Mouse (Mus musculus) limb, embryonic 11.5 days (tissue): ENCODE data around the gene Jsrp1. TPM values are rescaled to one million over a fixed set of nuclear protein-coding genes. Genes with fewer than 3 reads are reported as not detected.

Source experiments
- ATAC-seq: fragments of 200-750 bp; cut with Nextera tagmentation; 2 replicates; pipeline ENCODE4 v1.8.0; 2017; ENCODE audit warnings: low read depth; ENCODE audit not compliant: insufficient number of reproducible peaks, low FRiP score, low TSS enrichment
- DNase-seq: peaks from one replicate; pipeline ENCODE4 v3.0.0-alpha.2; 2015; ENCODE audit warnings: low spot score
- H3K27ac ChIP-seq: fragments of 300-500 bp; sonication (generic); replicated peaks from 2 replicates; pipeline ENCODE4 v1.5.1; 2014; ENCODE audit warnings: low read depth, mild to moderate bottlenecking, low read length
- H3K27me3 ChIP-seq: fragments of 300-500 bp; sonication (generic); 2 replicates; pipeline ENCODE4 v1.6.1; 2014; ENCODE audit warnings: mild to moderate bottlenecking, low read length, mixed read lengths; ENCODE audit not compliant: control insufficient read depth, insufficient read depth
- H3K36me3 ChIP-seq: fragments of 300-500 bp; sonication (generic); 2 replicates; pipeline ENCODE4 v1.6.1; 2014; ENCODE audit warnings: mild to moderate bottlenecking, low read length, moderate library complexity, mixed read lengths; ENCODE audit not compliant: control insufficient read depth, insufficient read depth
- H3K4me1 ChIP-seq: fragments of 300-500 bp; sonication (generic); 2 replicates; pipeline ENCODE4 v1.6.1; 2014; ENCODE audit warnings: low read length, mixed read lengths; ENCODE audit not compliant: control insufficient read depth, insufficient read depth
- H3K4me2 ChIP-seq: fragments of 300-500 bp; sonication (generic); 2 replicates; pipeline ENCODE4 v1.6.1; 2014; ENCODE audit warnings: low read depth, mild to moderate bottlenecking, moderate library complexity; ENCODE audit not compliant: severe bottlenecking
- H3K4me3 ChIP-seq: fragments of 300-500 bp; sonication (generic); 2 replicates; pipeline ENCODE4 v1.5.1; 2014; ENCODE audit warnings: low read depth, low read length
- H3K9ac ChIP-seq: fragments of 300-500 bp; sonication (generic); 2 replicates; pipeline ENCODE4 v1.6.1; 2014; ENCODE audit warnings: mild to moderate bottlenecking, low read length
- H3K9me3 ChIP-seq: fragments of 300-500 bp; sonication (generic); 2 replicates; pipeline ENCODE4 v1.6.1; 2016; ENCODE audit warnings: low read length; ENCODE audit not compliant: control insufficient read depth
- WGBS: fragments of 180-500 bp; shearing (Covaris S2); extraction: QIAGEN DNeasy Blood & Tissue Kit; methylation state at CpG from one replicate; pipeline ENCODE4 v1.1.7; 2014; 5-methylcytosine and 5-hydroxymethylcytosine counted together
- polyA plus RNA-seq: library from polyadenylated mRNA; unstranded; fragments of >200 nt; fragmentation: Nextera tagmentation; extraction: Ambion mirVana; gene quantifications from 2 replicates; pipeline ENCODE4 v1.2.1, GENCODE M21; 2014

Jsrp1 gene
- polyA plus RNA-seq, 1 experiment from 2014 or later: 0.40 TPM

GRCm38 (mm10) chr10:80805322-80805721 lies 8.0 kb downstream of the Jsrp1 start:
- no peak overlapping the region for H3K9ac ChIP-seq
- H3K4me2 ChIP-seq: no peak overlapping the region
- ATAC-seq: no peak
- no peaks in the 10 kb centered on the region for H3K9me3 ChIP-seq
- H3K27me3 ChIP-seq: peaks cover 21% of the 10 kb centered on the region
- peaks cover 39% of the 10 kb centered on the region for H3K36me3 ChIP-seq
- H3K27ac ChIP-seq: no peak overlapping the region
- no peak for DNase-seq
- peaks cover 30% of the 10 kb centered on the region for H3K4me1 ChIP-seq
- no peak overlapping the region for H3K4me3 ChIP-seq
- WGBS: 66% methylated on average over 5 of the region's 5 CpGs

GRCm38 (mm10) chr10:80804916-80805315 lies 8.4 kb downstream of the Jsrp1 start, which contains the start of gene Amh:
Gene Amh, plus strand, starts transcription at chr10:80805243.
- Histone ChIP-seq H3K4me1 (peaks cover 30% of the 10 kb centered on the region), H3K9me3 (no peaks in the 10 kb centered on the region), H3K4me2 (no peak within 1 kb of the TSS), H3K9ac (no peak within 1 kb of the TSS), H3K27me3 (peaks cover 19% of the 10 kb centered on the region), H3K27ac (no peak within 1 kb of the TSS), H3K36me3 (peaks cover 39% of the 10 kb centered on the region), H3K4me3 (no peak within 1 kb of the TSS)
- 72% methylated on average over 6 of the region's 6 CpGs for WGBS
- DNase-seq (no peak), ATAC-seq (no peak)

GRCm38 (mm10) chr10:80804340-80804739 lies 9.0 kb downstream of the Jsrp1 start:
- ATAC-seq (no peak), DNase-seq (no peak)
- Histone ChIP-seq H3K4me3 (no peak overlapping the region), H3K27ac (no peak overlapping the region), H3K9me3 (no peaks in the 10 kb centered on the region), H3K27me3 (peaks cover 19% of the 10 kb centered on the region), H3K4me1 (peaks cover 36% of the 10 kb centered on the region), H3K4me2 (no peak overlapping the region), H3K36me3 (peaks cover 39% of the 10 kb centered on the region), H3K9ac (no peak overlapping the region)
- WGBS: 100% methylated on average over 2 of the region's 2 CpGs

GRCm38 (mm10) chr10:80802996-80803395 lies 10.3 kb downstream of the Jsrp1 start:
- DNase-seq: no peak
- no peak overlapping the region for H3K4me2 ChIP-seq
- no peak overlapping the region for H3K9ac ChIP-seq
- WGBS: 86% methylated on average over 3 of the region's 3 CpGs
- ATAC-seq: no peak
- peaks cover 7% of the 10 kb centered on the region for H3K27me3 ChIP-seq
- no peaks in the 10 kb centered on the region for H3K9me3 ChIP-seq
- H3K4me1 ChIP-seq: peaks cover 27% of the 10 kb centered on the region
- no peak overlapping the region for H3K27ac ChIP-seq
- peaks cover 39% of the 10 kb centered on the region for H3K36me3 ChIP-seq
- H3K4me3 ChIP-seq: no peak overlapping the region

- Histone ChIP-seq H3K9ac (no peak overlapping the region), H3K4me3 (no peak overlapping the region), H3K9me3 (no peaks in the 10 kb centered on the region), H3K27me3 (peaks cover 6% of the 10 kb centered on the region; the same call in 1 of the 2 replicates), H3K36me3 (peaks cover 39% of the 10 kb centered on the region), H3K27ac (no peak overlapping the region), H3K4me2 (no peak overlapping the region), H3K4me1 (peaks cover 25% of the 10 kb centered on the region)
- WGBS: 91% methylated on average over 10 of the region's 10 CpGs
- DNase-seq: no peak
- no peak for ATAC-seq
Observed at GRCm38 (mm10) chr10:80802204-80802912, 10.9 kb downstream of the Jsrp1 start.

- H3K4me2 ChIP-seq: peak overlapping the region; percentile 88
- ATAC-seq (no peak), DNase-seq (no peak)
- H3K27ac ChIP-seq: peak overlapping the region; percentile 91
- no peaks in the 10 kb centered on the region for H3K9me3 ChIP-seq
- H3K36me3 ChIP-seq: peaks cover 40% of the 10 kb centered on the region
- 3% methylated on average over 18 of the region's 18 CpGs for WGBS
- H3K4me1 ChIP-seq: peaks cover 15% of the 10 kb centered on the region
- peak overlapping the region; percentile 95 for H3K9ac ChIP-seq
- H3K27me3 ChIP-seq: no peaks in the 10 kb centered on the region
- H3K4me3 ChIP-seq: peak overlapping the region; percentile 97
Observed at GRCm38 (mm10) chr10:80799070-80799566, 14.2 kb downstream of the Jsrp1 start.

GRCm38 (mm10) chr10:80798150-80799006 lies 14.9 kb downstream of the Jsrp1 start, which contains the start of the genes Sf3a2 and Plekhj1:
Gene Sf3a2, plus strand, starts transcription at chr10:80798198.
Gene Plekhj1, minus strand, starts transcription at chr10:80798626.
- Histone ChIP-seq H3K27me3 (no peaks in the 10 kb centered on the region), H3K27ac (peak within 1 kb of the TSS; percentile 91), H3K4me3 (peak within 1 kb of the TSS; percentile 97), H3K9ac (peak within 1 kb of the TSS; percentile 95), H3K36me3 (peaks cover 39% of the 10 kb centered on the region), H3K4me1 (peaks cover 15% of the 10 kb centered on the region), H3K4me2 (peak within 1 kb of the TSS; percentile 92), H3K9me3 (no peaks in the 10 kb centered on the region)
- under 1% methylated on average over 103 of the region's 104 CpGs for WGBS
- peak; percentile 95 for DNase-seq
- ATAC-seq: peak; percentile 88
